Mouse (Mus musculus) limb, embryonic 12.5 days (tissue): Measurements from ENCODE around the gene Pzp. TPM values are rescaled to one million over a fixed set of nuclear protein-coding genes. Genes with fewer than 3 reads are reported as not detected.

ENCODE experiments used
- ATAC-seq: fragments of 200-750 bp; cut with Nextera tagmentation; 2 replicates; pipeline ENCODE4 v1.8.0; 2017; ENCODE audit warnings: low read depth, moderate TSS enrichment; ENCODE audit not compliant: insufficient number of reproducible peaks, insufficient read depth, low FRiP score, low TSS enrichment
- H3K27ac ChIP-seq: fragments of 300-500 bp; sonication (generic); 2 replicates; pipeline ENCODE4 v1.5.1; 2016; ENCODE audit warnings: mild to moderate bottlenecking, moderate library complexity
- H3K27me3 ChIP-seq: fragments of 300-500 bp; sonication (generic); 2 replicates; pipeline ENCODE4 v1.6.1; 2016; ENCODE audit warnings: mild to moderate bottlenecking, moderate library complexity
- H3K36me3 ChIP-seq: fragments of 300-500 bp; sonication (generic); 2 replicates; pipeline ENCODE4 v1.6.1; 2016; ENCODE audit warnings: mild to moderate bottlenecking, moderate library complexity
- H3K4me1 ChIP-seq: fragments of 300-500 bp; sonication (generic); replicated peaks from 2 replicates; pipeline ENCODE4 v1.6.1; 2016
- H3K4me2 ChIP-seq: fragments of 300-500 bp; sonication (generic); 2 replicates; pipeline ENCODE4 v1.6.1; 2016; ENCODE audit warnings: mild to moderate bottlenecking, moderate library complexity
- H3K4me3 ChIP-seq: fragments of 300-500 bp; sonication (generic); replicated peaks from 2 replicates; pipeline ENCODE4 v1.5.1; 2016; ENCODE audit warnings: mild to moderate bottlenecking
- H3K9ac ChIP-seq: fragments of 300-500 bp; sonication (generic); replicated peaks from 2 replicates; pipeline ENCODE4 v1.6.1; 2016; ENCODE audit warnings: mild to moderate bottlenecking, moderate library complexity
- H3K9me3 ChIP-seq: fragments of 300-500 bp; sonication (generic); 2 replicates; pipeline ENCODE4 v1.6.1; 2016; ENCODE audit warnings: mild to moderate bottlenecking, moderate library complexity
- WGBS: fragments of 180-500 bp; shearing (Covaris S2); methylation state at CpG from one replicate; pipeline ENCODE4 v1.1.7; 2016; 5-methylcytosine and 5-hydroxymethylcytosine counted together
- polyA plus RNA-seq: library from polyadenylated mRNA; unstranded; fragments of >200 nt; fragmentation: Nextera tagmentation; extraction: Ambion mirVana; gene quantifications from 2 replicates; pipeline ENCODE4 v1.2.1, GENCODE M21; 2016

Pzp gene
- polyA plus RNA-seq, 1 experiment from 2014 or later, result not detected

DNA sequence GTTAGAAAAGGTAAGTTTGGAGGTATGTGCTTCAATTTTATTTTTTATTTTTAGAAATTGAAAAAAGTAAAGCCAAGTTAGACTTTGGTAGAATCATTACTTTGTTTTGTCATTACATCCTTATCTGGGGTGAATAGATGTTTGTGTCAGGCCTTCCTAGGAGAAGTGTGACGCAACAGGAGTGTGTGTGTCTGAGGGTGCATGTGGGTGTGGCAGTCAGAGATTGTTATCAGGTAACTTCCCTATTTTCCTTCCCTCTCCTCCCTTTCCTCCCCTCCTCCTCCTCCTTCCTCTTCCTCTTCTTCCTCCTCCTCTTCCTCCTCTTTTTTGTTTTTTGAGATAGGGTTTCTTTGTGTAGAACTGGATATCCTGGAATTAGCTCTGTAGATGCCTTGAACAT lies 590 bp upstream of the Pzp start:
- H3K36me3 ChIP-seq, result no peaks in the 10 kb centered on the region
- no peaks in the 10 kb centered on the region for H3K27me3 ChIP-seq
- H3K27ac ChIP-seq, result no peak overlapping the region
- H3K4me1 ChIP-seq, result no peaks in the 10 kb centered on the region
- no peak overlapping the region for H3K4me2 ChIP-seq
- 0 out of 2 replicates have a peak, but pooled peaks cover 4% of the 10 kb centered on the region for H3K9me3 ChIP-seq
- no peak for ATAC-seq
- H3K9ac ChIP-seq, result no peak overlapping the region
- WGBS, result 85% methylated on average over 1 of the region's 1 CpGs
- H3K4me3 ChIP-seq, result no peak overlapping the region

DNA sequence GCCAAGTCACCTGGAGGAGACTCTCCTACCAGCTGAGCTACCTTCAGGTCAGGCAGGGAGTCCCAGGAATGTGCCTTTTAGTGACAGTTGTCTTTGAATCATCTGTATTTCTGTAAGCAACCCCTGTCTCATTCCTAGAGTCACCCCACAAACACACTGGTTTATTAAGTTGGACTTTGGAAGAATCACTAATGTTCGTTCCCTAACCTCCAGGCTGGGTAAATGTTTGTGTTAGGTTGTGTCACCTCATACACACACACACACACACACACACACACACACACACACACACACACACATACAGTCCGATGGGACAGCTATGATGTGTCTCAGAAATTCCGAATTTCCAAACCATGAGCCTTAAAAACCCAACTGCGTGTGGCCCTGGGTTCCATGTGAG lies 719 bp downstream of the Pzp start:
- no peaks in the 10 kb centered on the region for H3K4me1 ChIP-seq
- no peaks in the 10 kb centered on the region for H3K27me3 ChIP-seq
- ATAC-seq, result no peak
- no peaks in the 10 kb centered on the region for H3K36me3 ChIP-seq
- H3K27ac ChIP-seq, result no peak overlapping the region
- 92% methylated on average over 4 of the region's 4 CpGs for whole genome bisulfite sequencing
- 0 out of 2 replicates have a peak, but pooled peaks cover 4% of the 10 kb centered on the region for H3K9me3 ChIP-seq
- no peak overlapping the region for H3K9ac ChIP-seq
- no peak overlapping the region for H3K4me2 ChIP-seq
- no peak overlapping the region for H3K4me3 ChIP-seq

DNA sequence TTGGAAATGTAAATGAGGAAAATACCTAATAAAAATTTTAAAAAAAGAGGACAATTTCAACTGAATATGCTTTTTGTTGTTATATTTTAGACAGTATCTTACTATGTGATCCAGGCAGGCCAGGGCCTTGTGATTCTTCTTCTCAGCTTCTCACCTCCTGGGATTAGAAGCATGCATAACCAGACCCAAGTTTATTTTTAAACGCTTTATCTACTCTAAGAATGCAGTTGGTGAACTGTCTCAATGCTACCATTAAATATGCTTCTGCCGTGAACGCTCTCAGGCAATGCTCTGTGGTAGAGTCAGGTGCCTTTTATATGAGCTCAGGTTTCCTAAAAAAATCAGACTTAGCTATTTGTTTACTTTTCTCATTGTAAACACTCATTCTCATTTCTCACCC lies 3.2 kb downstream of the Pzp start:
- Histone ChIP-seq H3K9me3 (0 out of 2 replicates have a peak, but pooled peaks cover 4% of the 10 kb centered on the region), H3K27ac (no peak overlapping the region), H3K36me3 (no peaks in the 10 kb centered on the region), H3K4me3 (no peak overlapping the region), H3K4me1 (no peaks in the 10 kb centered on the region), H3K4me2 (no peak overlapping the region), H3K27me3 (no peaks in the 10 kb centered on the region), H3K9ac (no peak overlapping the region)
- ATAC-seq, result no peak
- WGBS, result 87% methylated on average over 3 of the region's 3 CpGs

DNA sequence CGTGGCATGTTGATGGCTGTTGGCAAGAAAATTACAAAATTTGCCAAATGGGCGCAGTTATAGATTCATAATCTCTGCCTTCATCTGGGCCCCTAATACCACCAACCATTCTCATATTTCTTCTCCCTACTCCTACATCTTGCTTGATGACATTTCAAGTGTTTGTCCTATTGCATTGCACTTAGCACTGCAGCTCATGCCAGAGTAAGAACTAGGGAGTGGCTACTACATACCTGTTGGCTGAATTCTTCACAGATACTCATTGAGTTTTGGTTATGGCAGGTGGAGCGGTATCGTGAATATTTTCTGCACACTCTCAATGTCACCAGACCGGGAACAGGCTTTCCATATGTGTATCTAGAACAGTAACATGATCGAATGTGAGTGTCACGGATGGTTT lies 7.4 kb downstream of the Pzp start:
- no peak for ATAC-seq
- no peak overlapping the region for H3K4me3 ChIP-seq
- WGBS, result 92% methylated on average over 7 of the region's 7 CpGs
- no peak overlapping the region for H3K27ac ChIP-seq
- no peaks in the 10 kb centered on the region for H3K36me3 ChIP-seq
- no peaks in the 10 kb centered on the region for H3K27me3 ChIP-seq
- no peak overlapping the region for H3K9ac ChIP-seq
- no peak overlapping the region for H3K4me2 ChIP-seq
- no peaks in the 10 kb centered on the region for H3K4me1 ChIP-seq
- H3K9me3 ChIP-seq, result peaks cover 4% of the 10 kb centered on the region; the same call in 1 of the 2 replicates

DNA sequence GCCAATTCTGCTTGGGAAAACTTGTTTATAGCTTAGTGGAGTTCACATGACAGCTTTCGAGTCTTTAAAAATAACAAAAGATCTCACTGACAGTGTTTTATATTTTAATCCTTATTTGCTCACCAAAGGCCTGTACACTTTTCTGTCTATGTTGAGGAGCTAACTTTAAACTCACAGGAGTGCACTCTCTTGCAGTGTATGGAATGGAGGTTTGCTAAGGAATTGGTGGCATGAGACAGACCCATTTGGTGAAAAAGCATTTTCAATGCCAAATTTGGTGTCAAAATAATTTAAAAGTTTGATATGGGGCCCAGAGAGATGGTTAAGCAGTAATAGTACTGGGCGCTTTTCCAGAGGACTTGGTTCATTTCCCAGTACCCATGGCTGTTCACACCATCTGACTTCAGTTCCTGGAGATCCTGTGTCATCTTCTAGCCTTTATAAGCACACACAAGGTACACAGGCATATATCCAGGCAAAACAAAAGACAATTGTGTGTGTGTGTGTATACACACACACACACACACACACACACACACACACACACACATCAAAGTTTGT lies 20.8 kb downstream of the Pzp start:
- Histone ChIP-seq H3K27me3 (no peaks in the 10 kb centered on the region), H3K9me3 (no peaks in the 10 kb centered on the region), H3K4me2 (no peak overlapping the region), H3K36me3 (no peaks in the 10 kb centered on the region), H3K9ac (no peak overlapping the region), H3K4me3 (no peak overlapping the region), H3K27ac (no peak overlapping the region), H3K4me1 (no peaks in the 10 kb centered on the region)
- 89% methylated on average over 2 of the region's 2 CpGs for WGBS
- ATAC-seq, result no peak

DNA sequence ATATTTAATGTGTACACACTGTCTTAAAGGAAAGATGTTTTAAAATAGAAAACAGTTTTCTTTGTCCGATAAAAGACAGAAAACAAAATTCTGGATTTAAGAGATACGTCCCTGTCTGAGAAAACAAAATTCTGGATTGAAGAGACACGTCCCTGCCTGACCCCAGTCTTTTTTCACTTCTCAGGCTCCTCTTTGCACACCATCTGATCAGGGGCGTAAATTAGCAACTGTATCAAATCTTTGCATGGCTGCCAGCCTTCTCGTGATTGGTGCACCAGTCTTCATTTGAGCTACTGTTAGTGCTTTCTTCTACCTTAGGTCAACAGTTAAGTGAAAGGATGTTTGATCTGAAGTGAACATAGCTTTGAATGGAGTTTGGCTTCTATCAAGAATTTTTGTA lies 21.8 kb downstream of the Pzp start:
- Histone ChIP-seq H3K27ac (no peak overlapping the region), H3K4me1 (no peaks in the 10 kb centered on the region), H3K4me3 (no peak overlapping the region), H3K4me2 (no peak overlapping the region), H3K27me3 (no peaks in the 10 kb centered on the region), H3K9ac (no peak overlapping the region), H3K36me3 (no peaks in the 10 kb centered on the region), H3K9me3 (no peaks in the 10 kb centered on the region)
- 80% methylated on average over 5 of the region's 5 CpGs for WGBS
- ATAC-seq, result no peak

DNA sequence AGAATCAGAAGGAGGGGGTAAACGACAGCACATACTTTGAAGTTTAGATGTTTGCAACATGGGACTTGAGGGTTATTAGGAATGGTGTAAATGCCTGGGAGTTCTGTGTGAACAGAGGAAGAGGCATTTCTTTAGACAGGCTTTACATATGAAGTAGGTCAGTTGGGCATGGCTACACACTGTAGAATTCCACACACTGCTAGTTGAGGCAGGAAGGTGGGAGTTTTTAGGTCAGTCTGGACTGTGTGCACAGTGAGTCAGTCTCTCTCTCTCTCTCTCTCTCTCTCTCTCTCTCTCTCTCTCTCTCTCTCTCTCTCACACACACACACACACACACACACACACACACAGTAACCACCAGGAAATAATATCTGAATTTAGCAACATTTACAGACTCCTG lies 31.2 kb downstream of the Pzp start:
- Histone ChIP-seq H3K27me3 (no peaks in the 10 kb centered on the region), H3K4me2 (no peak overlapping the region), H3K4me1 (no peaks in the 10 kb centered on the region), H3K9ac (0 out of 2 replicates have a peak overlapping the region, but pooled peaks have one; percentile 4), H3K36me3 (no peaks in the 10 kb centered on the region), H3K9me3 (no peaks in the 10 kb centered on the region), H3K27ac (no peak overlapping the region), H3K4me3 (no peak overlapping the region)
- no peak for ATAC-seq
- WGBS, result 60% methylated on average over 1 of the region's 1 CpGs

DNA sequence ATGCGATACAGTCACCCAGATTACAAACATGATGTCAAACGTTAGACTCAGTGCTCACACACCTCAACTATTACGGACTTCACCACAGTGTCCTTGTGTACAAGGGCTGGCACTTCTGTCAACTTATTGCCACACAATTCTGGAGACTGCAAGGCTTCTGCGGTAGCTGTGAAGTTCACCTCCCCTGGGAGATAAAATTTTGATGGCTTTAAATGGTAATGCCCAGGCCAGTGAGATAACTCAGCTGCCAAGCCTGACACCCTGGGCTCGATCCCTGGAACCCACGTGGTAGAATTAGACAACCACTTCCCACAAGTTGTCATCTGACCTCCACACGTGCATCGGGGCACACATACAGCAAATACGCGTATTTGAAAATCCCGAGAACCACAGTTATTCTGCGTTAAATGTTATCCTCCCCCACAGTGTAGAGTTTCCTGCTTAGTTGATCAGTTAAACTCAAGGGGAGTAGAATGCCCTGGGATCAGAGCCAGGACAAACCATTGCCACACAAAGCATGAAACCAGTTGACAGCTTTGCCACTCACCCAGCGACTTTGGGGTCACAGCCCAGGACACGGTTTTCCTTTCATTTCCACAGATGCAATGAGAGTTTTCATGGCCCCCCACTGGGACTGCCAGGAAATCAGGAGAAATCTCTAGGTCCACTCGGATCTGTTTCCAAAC lies 31.7 kb downstream of the Pzp start:
- 72% methylated on average over 15 of the region's 15 CpGs for WGBS
- no peak overlapping the region for H3K27ac ChIP-seq
- no peaks in the 10 kb centered on the region for H3K36me3 ChIP-seq
- no peak for ATAC-seq
- H3K9me3 ChIP-seq, result no peaks in the 10 kb centered on the region
- H3K27me3 ChIP-seq, result no peaks in the 10 kb centered on the region
- H3K9ac ChIP-seq, result 0 out of 2 replicates have a peak overlapping the region, but pooled peaks have one; percentile 4
- H3K4me1 ChIP-seq, result no peaks in the 10 kb centered on the region
- H3K4me2 ChIP-seq, result no peak overlapping the region
- H3K4me3 ChIP-seq, result no peak overlapping the region

DNA sequence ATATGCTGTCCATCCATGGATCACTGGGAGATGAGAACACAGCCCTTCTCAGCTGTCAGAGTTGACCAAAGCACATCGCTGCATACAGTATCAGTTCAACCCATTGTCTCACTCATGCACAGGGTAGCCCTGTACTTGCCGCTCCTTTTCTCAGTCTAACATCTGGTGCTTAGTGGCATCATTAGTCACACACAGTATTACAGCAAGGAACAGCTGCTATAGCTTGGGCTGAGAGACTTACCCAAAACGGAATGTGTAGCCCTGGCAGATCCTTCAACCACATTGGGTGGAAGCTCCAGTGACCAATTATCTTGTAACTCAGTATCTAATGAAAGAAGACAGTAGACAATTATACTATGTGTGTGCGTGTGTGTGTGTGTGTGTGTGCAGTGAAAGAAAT lies 34.6 kb downstream of the Pzp start:
- 75% methylated on average over 4 of the region's 4 CpGs for WGBS
- no peak overlapping the region for H3K4me2 ChIP-seq
- no peak for ATAC-seq
- H3K9me3 ChIP-seq, result no peaks in the 10 kb centered on the region
- no peak overlapping the region for H3K9ac ChIP-seq
- no peaks in the 10 kb centered on the region for H3K36me3 ChIP-seq
- H3K4me3 ChIP-seq, result no peak overlapping the region
- no peaks in the 10 kb centered on the region for H3K27me3 ChIP-seq
- no peaks in the 10 kb centered on the region for H3K4me1 ChIP-seq
- H3K27ac ChIP-seq, result no peak overlapping the region

DNA sequence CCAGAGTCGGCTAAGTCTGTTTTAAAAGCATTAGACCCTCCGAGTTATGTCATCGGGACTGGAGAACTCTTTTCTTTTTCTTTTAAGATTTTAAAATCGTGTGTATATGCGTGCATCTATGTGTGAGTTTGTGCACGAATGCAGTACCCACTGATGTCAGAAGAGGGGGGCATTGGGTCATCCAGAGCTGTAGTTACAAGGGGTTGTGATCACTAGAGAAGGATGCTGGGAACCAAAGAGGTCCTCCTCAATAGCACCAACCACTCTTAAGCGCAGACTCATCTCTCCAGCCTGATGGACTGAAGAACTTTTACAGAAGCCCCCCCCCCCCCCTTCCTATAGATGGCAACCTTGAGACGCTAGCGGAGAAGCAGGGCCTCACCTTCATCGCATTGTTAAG lies 36.4 kb downstream of the Pzp start:
- 94% methylated on average over 10 of the region's 10 CpGs for WGBS
- ATAC-seq, result no peak
- Histone ChIP-seq H3K27me3 (no peaks in the 10 kb centered on the region), H3K4me2 (no peak overlapping the region), H3K27ac (no peak overlapping the region), H3K4me1 (no peaks in the 10 kb centered on the region), H3K4me3 (no peak overlapping the region), H3K9ac (no peak overlapping the region), H3K36me3 (no peaks in the 10 kb centered on the region), H3K9me3 (no peaks in the 10 kb centered on the region)

DNA sequence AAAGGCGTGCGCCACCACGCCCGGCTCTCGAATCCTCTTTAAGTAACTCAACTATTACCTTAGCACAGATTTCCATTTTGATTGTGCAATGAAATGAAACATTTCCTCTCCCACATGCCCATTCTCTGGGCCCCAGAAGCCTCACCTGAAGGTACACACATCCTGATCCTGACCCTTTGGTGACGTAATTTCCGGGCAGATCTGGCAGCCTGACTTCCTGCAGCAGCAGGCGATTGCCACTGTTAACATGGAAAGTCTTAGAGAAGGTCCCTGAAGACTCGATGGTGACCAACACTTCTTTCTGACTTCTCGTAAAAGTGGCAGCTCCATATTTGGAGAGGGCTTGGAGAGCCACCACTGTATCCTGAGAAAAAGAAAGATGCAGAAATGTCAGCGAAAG lies 38.8 kb downstream of the Pzp start:
- 89% methylated on average over 11 of the region's 11 CpGs for WGBS
- Histone ChIP-seq H3K4me1 (no peaks in the 10 kb centered on the region), H3K27ac (no peak overlapping the region)

More for the DNA sequence above, 38.8 kb downstream of the Pzp start:
- Histone ChIP-seq H3K4me3 (no peak overlapping the region), H3K36me3 (no peaks in the 10 kb centered on the region), H3K4me2 (no peak overlapping the region), H3K9me3 (no peaks in the 10 kb centered on the region), H3K27me3 (no peaks in the 10 kb centered on the region), H3K9ac (no peak overlapping the region)
- no peak for ATAC-seq
